Mouse (Mus musculus): Measurements from ENCODE around the gene Rbfox3.
A peak's percentile ranks its signal among the peaks of the same experiment; 100 is the strongest.

The Rbfox3 gene

GRCm38 (mm10) chr11:118476396-118477373 is 434.7 kb downstream of the Rbfox3 start, which contains the start of gene Engase:
Engase (plus strand) TSS chr11:118476829.
- DNase-seq (ENCODE audit: inconsistent ontology term): peak; percentile 96

- DNase-seq (ENCODE audit: inconsistent ontology term): no peak
Measured at GRCm38 (mm10) chr11:118475496-118476083, 435.8 kb downstream of the Rbfox3 start.

- DNase-seq (ENCODE audit: inconsistent ontology term): no peak
Measured at GRCm38 (mm10) chr11:118473842-118474500, 437.4 kb downstream of the Rbfox3 start.

GRCm38 (mm10) chr11:118473161-118473560 is 438.2 kb downstream of the Rbfox3 start:
- no peak for DNase-seq (ENCODE audit: inconsistent ontology term)

- no peak for DNase-seq (ENCODE audit: inconsistent ontology term)
Measured at GRCm38 (mm10) chr11:118471676-118472075, 439.7 kb downstream of the Rbfox3 start.

GRCm38 (mm10) chr11:118470234-118470966 is 441.0 kb downstream of the Rbfox3 start:
- peak; percentile 42 for DNase-seq (ENCODE audit: inconsistent ontology term)

GRCm38 (mm10) chr11:118469509-118470160 is 441.8 kb downstream of the Rbfox3 start:
- no peak for DNase-seq (ENCODE audit: inconsistent ontology term)

GRCm38 (mm10) chr11:118467441-118468035 is 443.9 kb downstream of the Rbfox3 start:
- no peak for DNase-seq (ENCODE audit: inconsistent ontology term)

- no peak for DNase-seq (ENCODE audit: inconsistent ontology term)
Measured at GRCm38 (mm10) chr11:118460280-118460679, 451.1 kb downstream of the Rbfox3 start.

GRCm38 (mm10) chr11:118459536-118459935 is 451.9 kb downstream of the Rbfox3 start:
- DNase-seq (ENCODE audit: inconsistent ontology term): no peak

GRCm38 (mm10) chr11:118459051-118459450 is 452.3 kb downstream of the Rbfox3 start:
- no peak for DNase-seq (ENCODE audit: inconsistent ontology term)

GRCm38 (mm10) chr11:118456937-118457336 is 454.5 kb downstream of the Rbfox3 start:
- no peak for DNase-seq (ENCODE audit: inconsistent ontology term)

- DNase-seq (ENCODE audit: inconsistent ontology term): no peak
Measured at GRCm38 (mm10) chr11:118455788-118456187, 455.6 kb downstream of the Rbfox3 start.

- no peak for DNase-seq (ENCODE audit: inconsistent ontology term)
Measured at GRCm38 (mm10) chr11:118453886-118454671, 457.3 kb downstream of the Rbfox3 start.

GRCm38 (mm10) chr11:118452955-118453354 is 458.4 kb downstream of the Rbfox3 start:
- DNase-seq (ENCODE audit: inconsistent ontology term): no peak

GRCm38 (mm10) chr11:118451211-118451610 is 460.2 kb downstream of the Rbfox3 start:
- no peak for DNase-seq (ENCODE audit: inconsistent ontology term)

GRCm38 (mm10) chr11:118448385-118448784 is 463.0 kb downstream of the Rbfox3 start:
- DNase-seq (ENCODE audit: inconsistent ontology term): no peak

GRCm38 (mm10) chr11:118447346-118447745 is 464.1 kb downstream of the Rbfox3 start:
- DNase-seq (ENCODE audit: inconsistent ontology term): no peak

- DNase-seq (ENCODE audit: inconsistent ontology term): peak; percentile 50
Measured at GRCm38 (mm10) chr11:118445843-118446242, 465.6 kb downstream of the Rbfox3 start.
